Mouse (Mus musculus): ENCODE data around the gene Smyd3. TPM values are rescaled to one million over a fixed set of nuclear protein-coding genes. Genes with fewer than 3 reads are reported as not detected.
"Not testable (repeated sequence)": the region's sequence is repeated elsewhere in the genome, so short reads cannot be mapped to it uniquely, and the experiment has no call there.

Smyd3 gene
- polyA plus RNA-seq, 1 experiment from 2014 or later, result 21.4 TPM

- Histone ChIP-seq H3K27me3 (ENCODE audit: insufficient read depth, low read length) (no peaks in the 10 kb centered on the region), H3K36me3 (ENCODE audit: insufficient read depth, low read length) (no peaks in the 10 kb centered on the region), H3K9ac (replicated peaks; ENCODE audit: low read length) (no peak overlapping the region), H3K4me3 (ENCODE audit: low read length) (no peak overlapping the region), H3K9me3 (ENCODE audit: low read length) (no peaks in the 10 kb centered on the region), H3K4me2 (replicated peaks; ENCODE audit: low read depth, low read length) (no peak overlapping the region), H3K27ac (ENCODE audit: low read length) (no peak overlapping the region), H3K4me1 (ENCODE audit: insufficient read depth, low read length) (peaks cover 14% of the 10 kb centered on the region)
- ATAC-seq (ENCODE audit: low FRiP score, low TSS enrichment), result no peak
- WGBS, result 69% methylated on average over 3 of the region's 3 CpGs
These were observed 337.3 kb downstream of the Smyd3 start for GRCm38 (mm10) chr1:179180546-179180945.

- peaks cover 9% of the 10 kb centered on the region for H3K4me1 ChIP-seq (ENCODE audit: insufficient read depth, low read length)
- WGBS, result 65% methylated on average over 14 of the region's 14 CpGs
- no peaks in the 10 kb centered on the region for H3K36me3 ChIP-seq (ENCODE audit: insufficient read depth, low read length)
- ATAC-seq (ENCODE audit: low FRiP score, low TSS enrichment), result no peak
- no peak overlapping the region for H3K4me2 ChIP-seq (replicated peaks; ENCODE audit: low read depth, low read length)
- H3K9ac ChIP-seq (replicated peaks; ENCODE audit: low read length), result no peak overlapping the region
- H3K27ac ChIP-seq (ENCODE audit: low read length), result no peak overlapping the region; the same call in 1 of the 2 replicates
- H3K4me3 ChIP-seq (ENCODE audit: low read length), result no peak overlapping the region
- no peaks in the 10 kb centered on the region for H3K9me3 ChIP-seq (ENCODE audit: low read length)
- no peaks in the 10 kb centered on the region for H3K27me3 ChIP-seq (ENCODE audit: insufficient read depth, low read length)
These were observed 340.8 kb downstream of the Smyd3 start for GRCm38 (mm10) chr1:179176861-179177658.

GRCm38 (mm10) chr1:179174241-179174640 lies 343.6 kb downstream of the Smyd3 start:
- no peaks in the 10 kb centered on the region for H3K27me3 ChIP-seq (ENCODE audit: insufficient read depth, low read length)
- H3K9me3 ChIP-seq (ENCODE audit: low read length), result no peaks in the 10 kb centered on the region
- no peak overlapping the region for H3K9ac ChIP-seq (replicated peaks; ENCODE audit: low read length)
- H3K36me3 ChIP-seq (ENCODE audit: insufficient read depth, low read length), result no peaks in the 10 kb centered on the region
- no peak overlapping the region for H3K4me2 ChIP-seq (replicated peaks; ENCODE audit: low read depth, low read length)
- H3K4me1 ChIP-seq (ENCODE audit: insufficient read depth, low read length), result peaks cover 9% of the 10 kb centered on the region
- no peak for ATAC-seq (ENCODE audit: low FRiP score, low TSS enrichment)
- H3K4me3 ChIP-seq (ENCODE audit: low read length), result no peak overlapping the region
- 51% methylated on average over 4 of the region's 4 CpGs for WGBS
- no peak overlapping the region for H3K27ac ChIP-seq (ENCODE audit: low read length)

- Histone ChIP-seq H3K36me3 (ENCODE audit: insufficient read depth, low read length) (no peaks in the 10 kb centered on the region), H3K27me3 (ENCODE audit: insufficient read depth, low read length) (no peaks in the 10 kb centered on the region), H3K4me3 (ENCODE audit: low read length) (no peak overlapping the region), H3K27ac (ENCODE audit: low read length) (no peak overlapping the region), H3K4me1 (ENCODE audit: insufficient read depth, low read length) (peaks cover 6% of the 10 kb centered on the region; the same call in 1 of the 2 replicates), H3K4me2 (replicated peaks; ENCODE audit: low read depth, low read length) (no peak overlapping the region), H3K9ac (replicated peaks; ENCODE audit: low read length) (no peak overlapping the region), H3K9me3 (ENCODE audit: low read length) (no peaks in the 10 kb centered on the region)
- 52% methylated on average over 8 of the region's 8 CpGs for WGBS
- ATAC-seq (ENCODE audit: low FRiP score, low TSS enrichment), result no peak
These were observed 347.3 kb downstream of the Smyd3 start for GRCm38 (mm10) chr1:179170555-179170954.

- Histone ChIP-seq H3K27me3 (ENCODE audit: insufficient read depth, low read length) (no peaks in the 10 kb centered on the region), H3K4me2 (replicated peaks; ENCODE audit: low read depth, low read length) (no peak overlapping the region), H3K4me1 (ENCODE audit: insufficient read depth, low read length) (peaks cover 6% of the 10 kb centered on the region; the same call in 1 of the 2 replicates), H3K27ac (ENCODE audit: low read length) (no peak overlapping the region), H3K36me3 (ENCODE audit: insufficient read depth, low read length) (no peaks in the 10 kb centered on the region), H3K4me3 (ENCODE audit: low read length) (no peak overlapping the region), H3K9ac (replicated peaks; ENCODE audit: low read length) (no peak overlapping the region), H3K9me3 (ENCODE audit: low read length) (no peaks in the 10 kb centered on the region)
- 75% methylated on average over 3 of the region's 3 CpGs for WGBS
- no peak for ATAC-seq (ENCODE audit: low FRiP score, low TSS enrichment)
These were observed 348.1 kb downstream of the Smyd3 start for GRCm38 (mm10) chr1:179169749-179170148.

- WGBS, result 89% methylated on average over 10 of the region's 10 CpGs
These were observed 348.7 kb downstream of the Smyd3 start for GRCm38 (mm10) chr1:179169161-179169560.

GRCm38 (mm10) chr1:179164219-179164618 lies 353.6 kb downstream of the Smyd3 start:
- H3K4me3 ChIP-seq (ENCODE audit: low read length); H3K27ac ChIP-seq (ENCODE audit: low read length); H3K9me3 ChIP-seq (ENCODE audit: low read length); H3K27me3 ChIP-seq (ENCODE audit: insufficient read depth, low read length); H3K9ac ChIP-seq (replicated peaks; ENCODE audit: low read length); H3K4me2 ChIP-seq (replicated peaks; ENCODE audit: low read depth, low read length); ATAC-seq (ENCODE audit: low FRiP score, low TSS enrichment); H3K36me3 ChIP-seq (ENCODE audit: insufficient read depth, low read length); H3K4me1 ChIP-seq (ENCODE audit: insufficient read depth, low read length): not testable (repeated sequence)
- WGBS, result 88% methylated on average over 5 of the region's 5 CpGs

More at GRCm38 (mm10) chr1:179169161-179169560, 348.7 kb downstream of the Smyd3 start:
- no peak overlapping the region for H3K9ac ChIP-seq (replicated peaks; ENCODE audit: low read length)
- no peak overlapping the region for H3K4me3 ChIP-seq (ENCODE audit: low read length)
- H3K4me2 ChIP-seq (replicated peaks; ENCODE audit: low read depth, low read length), result no peak overlapping the region
- H3K36me3 ChIP-seq (ENCODE audit: insufficient read depth, low read length), result no peaks in the 10 kb centered on the region
- no peak for ATAC-seq (ENCODE audit: low FRiP score, low TSS enrichment)
- no peaks in the 10 kb centered on the region for H3K27me3 ChIP-seq (ENCODE audit: insufficient read depth, low read length)
- no peak overlapping the region for H3K27ac ChIP-seq (ENCODE audit: low read length)
- no peaks in the 10 kb centered on the region for H3K9me3 ChIP-seq (ENCODE audit: low read length)
- peaks cover 2% of the 10 kb centered on the region; the same call in 1 of the 2 replicates for H3K4me1 ChIP-seq (ENCODE audit: insufficient read depth, low read length)

GRCm38 (mm10) chr1:179162752-179163151 lies 355.1 kb downstream of the Smyd3 start:
- not testable (repeated sequence) for ATAC-seq (ENCODE audit: low FRiP score, low TSS enrichment)

GRCm38 (mm10) chr1:179161947-179162346 lies 355.9 kb downstream of the Smyd3 start:
- no peak overlapping the region for H3K9ac ChIP-seq (replicated peaks; ENCODE audit: low read length)
- 0 out of 2 replicates have a peak, but pooled peaks cover 4% of the 10 kb centered on the region for H3K4me1 ChIP-seq (ENCODE audit: insufficient read depth, low read length)
- H3K9me3 ChIP-seq (ENCODE audit: low read length), result no peaks in the 10 kb centered on the region
- H3K4me2 ChIP-seq (replicated peaks; ENCODE audit: low read depth, low read length), result no peak overlapping the region
- H3K27ac ChIP-seq (ENCODE audit: low read length), result no peak overlapping the region
- ATAC-seq (ENCODE audit: low FRiP score, low TSS enrichment), result no peak
- no peaks in the 10 kb centered on the region for H3K36me3 ChIP-seq (ENCODE audit: insufficient read depth, low read length)
- no peaks in the 10 kb centered on the region for H3K27me3 ChIP-seq (ENCODE audit: insufficient read depth, low read length)
- no peak overlapping the region for H3K4me3 ChIP-seq (ENCODE audit: low read length)
- WGBS, result 65% methylated on average over 6 of the region's 6 CpGs

More at GRCm38 (mm10) chr1:179162752-179163151, 355.1 kb downstream of the Smyd3 start:
- H3K9ac ChIP-seq (replicated peaks; ENCODE audit: low read length); H3K9me3 ChIP-seq (ENCODE audit: low read length); H3K36me3 ChIP-seq (ENCODE audit: insufficient read depth, low read length); H3K27me3 ChIP-seq (ENCODE audit: insufficient read depth, low read length); H3K4me2 ChIP-seq (replicated peaks; ENCODE audit: low read depth, low read length); H3K4me1 ChIP-seq (ENCODE audit: insufficient read depth, low read length); H3K4me3 ChIP-seq (ENCODE audit: low read length); H3K27ac ChIP-seq (ENCODE audit: low read length): not testable (repeated sequence)
- 96% methylated on average over 1 of the region's 1 CpGs for WGBS

GRCm38 (mm10) chr1:179160697-179161096 lies 357.1 kb downstream of the Smyd3 start:
- H3K27ac ChIP-seq (ENCODE audit: low read length), result no peak overlapping the region
- H3K27me3 ChIP-seq (ENCODE audit: insufficient read depth, low read length), result no peaks in the 10 kb centered on the region
- H3K36me3 ChIP-seq (ENCODE audit: insufficient read depth, low read length), result no peaks in the 10 kb centered on the region
- H3K4me3 ChIP-seq (ENCODE audit: low read length), result no peak overlapping the region
- no peak overlapping the region for H3K9ac ChIP-seq (replicated peaks; ENCODE audit: low read length)
- no peak for ATAC-seq (ENCODE audit: low FRiP score, low TSS enrichment)
- H3K9me3 ChIP-seq (ENCODE audit: low read length), result no peaks in the 10 kb centered on the region
- no peak overlapping the region for H3K4me2 ChIP-seq (replicated peaks; ENCODE audit: low read depth, low read length)
- H3K4me1 ChIP-seq (ENCODE audit: insufficient read depth, low read length), result 0 out of 2 replicates have a peak, but pooled peaks cover 4% of the 10 kb centered on the region
- WGBS, result 88% methylated on average over 3 of the region's 3 CpGs

Measured in kidney, embryonic 16.5 days (tissue).